Mouse (Mus musculus): Measurements from ENCODE around the gene Smarca2. TPM values are rescaled to one million over a fixed set of nuclear protein-coding genes. Genes with fewer than 3 reads are reported as not detected.
A peak's percentile ranks its signal among the peaks of the same experiment; 100 is the strongest.

Gene Smarca2
- polyA plus RNA-seq, 2 experiments, result 72.2 to 104 TPM

DNA sequence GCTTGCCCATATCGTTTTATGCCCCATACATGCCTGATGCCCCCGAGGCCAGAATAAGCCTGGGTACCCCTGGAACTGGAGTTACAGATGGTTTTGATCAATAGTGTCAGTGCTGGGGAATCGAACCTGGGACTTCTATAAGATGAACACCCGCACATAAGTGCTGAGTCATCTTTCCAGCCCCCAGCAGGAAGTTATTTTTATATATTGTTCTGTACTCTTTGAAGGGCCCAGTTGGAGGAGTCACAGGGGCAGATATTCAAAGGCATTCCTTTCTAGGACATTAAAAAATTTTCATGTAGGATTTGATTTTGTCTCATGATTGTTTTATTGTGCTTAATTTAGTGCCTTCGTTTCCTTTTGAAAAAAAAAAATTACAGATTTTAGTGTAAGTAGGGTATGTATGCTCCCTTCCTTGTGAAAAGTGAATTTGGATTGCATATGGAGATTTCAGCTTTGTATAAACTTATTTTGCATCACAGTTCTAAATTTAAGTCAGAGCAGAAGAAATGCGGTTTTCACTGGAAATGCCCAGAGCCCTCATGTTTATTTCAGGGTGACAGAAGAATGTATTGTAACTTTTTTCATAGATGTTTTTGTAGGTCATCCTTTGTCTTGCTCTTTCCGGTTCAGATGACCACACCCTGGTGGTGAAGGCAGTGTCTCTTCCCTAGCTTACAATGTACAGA is 45.9 kb downstream of the Smarca2 start:
- no peaks in the 10 kb centered on the region for H3K4me1 ChIP-seq (ENCODE audit: control insufficient read depth, insufficient read depth, low read length)
- H3K9me3 ChIP-seq (ENCODE audit: control insufficient read depth, low read length), result no peaks in the 10 kb centered on the region
- ATAC-seq (ENCODE audit: low FRiP score, low read depth) (no peak), DNase-seq (ENCODE audit: low spot score) (no peak)
- H3K27me3 ChIP-seq (ENCODE audit: control insufficient read depth, insufficient read depth, low read length), result no peaks in the 10 kb centered on the region
- peaks cover 76% of the 10 kb centered on the region for H3K36me3 ChIP-seq (ENCODE audit: control insufficient read depth, insufficient read depth, low read length)
- H3K9ac ChIP-seq (ENCODE audit: low read depth, low read length, severe bottlenecking), result no peak overlapping the region
- H3K4me3 ChIP-seq (replicated peaks; ENCODE audit: low read length), result no peak overlapping the region
- H3K4me2 ChIP-seq (replicated peaks; ENCODE audit: low read depth, low read length, severe bottlenecking), result no peak overlapping the region
- no peak for TF ChIP-seq POLR2A (IDR thresholded peaks at IDR 0.05; ENCODE audit: borderline replicate concordance, extremely low read depth, insufficient read depth, insufficient read length)
- 82% methylated on average over 7 of the region's 7 CpGs for WGBS
- H3K27ac ChIP-seq (replicated peaks; ENCODE audit: low read depth, low read length), result no peak overlapping the region

DNA sequence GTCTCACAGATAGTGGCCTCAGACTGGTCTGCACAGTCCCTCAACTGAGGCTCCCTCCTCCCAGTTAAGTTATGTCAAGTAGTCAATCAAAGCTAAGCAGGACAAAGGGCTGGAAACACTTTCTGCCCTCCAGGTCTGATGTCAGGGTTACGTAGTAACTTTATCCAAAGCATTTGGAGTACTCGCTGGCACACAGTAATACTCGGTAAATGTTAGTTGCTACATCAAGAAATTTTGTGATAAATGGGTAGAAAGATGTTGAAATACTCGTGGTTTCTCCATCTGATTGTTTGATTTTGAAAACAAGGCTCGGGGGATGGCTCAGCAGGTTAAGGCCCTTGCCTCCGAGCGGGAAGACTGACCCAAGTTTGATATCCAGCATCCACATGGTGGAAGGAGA is 53.5 kb downstream of the Smarca2 start:
- no peak for ATAC-seq (ENCODE audit: low FRiP score, low read depth)

DNA sequence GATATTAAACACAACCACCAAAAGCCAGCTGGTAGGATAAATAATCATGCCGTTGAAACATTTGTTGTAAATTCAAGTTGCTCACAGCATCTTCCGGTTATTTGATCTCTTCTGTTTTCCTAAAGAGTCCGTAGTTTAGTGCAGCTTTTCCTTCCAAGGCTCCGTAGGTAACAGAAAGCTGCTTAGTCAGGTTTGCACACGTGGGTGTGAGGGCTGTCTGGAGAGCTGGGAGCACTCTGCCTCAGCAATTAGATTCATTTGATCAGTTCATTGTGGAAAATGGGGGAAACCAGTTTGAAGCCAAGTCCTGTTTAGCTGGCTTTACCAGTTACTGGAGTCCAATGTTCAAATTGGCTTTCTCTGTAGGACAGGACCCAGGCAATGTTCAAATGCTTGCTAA is 55.1 kb downstream of the Smarca2 start:
- no peak for TF ChIP-seq POLR2A (IDR thresholded peaks at IDR 0.05; ENCODE audit: borderline replicate concordance, extremely low read depth, insufficient read depth, insufficient read length)
- Histone ChIP-seq H3K9ac (ENCODE audit: low read depth, low read length, severe bottlenecking) (no peak overlapping the region), H3K36me3 (ENCODE audit: control insufficient read depth, insufficient read depth, low read length) (peaks cover 45% of the 10 kb centered on the region), H3K27me3 (ENCODE audit: control insufficient read depth, insufficient read depth, low read length) (no peaks in the 10 kb centered on the region), H3K4me3 (replicated peaks; ENCODE audit: low read length) (no peak overlapping the region), H3K4me1 (ENCODE audit: control insufficient read depth, insufficient read depth, low read length) (no peaks in the 10 kb centered on the region), H3K27ac (replicated peaks; ENCODE audit: low read depth, low read length) (no peak overlapping the region), H3K9me3 (ENCODE audit: control insufficient read depth, low read length) (no peaks in the 10 kb centered on the region), H3K4me2 (replicated peaks; ENCODE audit: low read depth, low read length, severe bottlenecking) (no peak overlapping the region)
- peak; percentile 7 for DNase-seq (ENCODE audit: low spot score)
- 68% methylated on average over 5 of the region's 5 CpGs for WGBS
- ATAC-seq (ENCODE audit: low FRiP score, low read depth), result no peak

More for the DNA sequence above, 53.5 kb downstream of the Smarca2 start:
- 82% methylated on average over 7 of the region's 7 CpGs for WGBS
- Histone ChIP-seq H3K27me3 (ENCODE audit: control insufficient read depth, insufficient read depth, low read length) (no peaks in the 10 kb centered on the region), H3K36me3 (ENCODE audit: control insufficient read depth, insufficient read depth, low read length) (peaks cover 48% of the 10 kb centered on the region), H3K4me1 (ENCODE audit: control insufficient read depth, insufficient read depth, low read length) (no peaks in the 10 kb centered on the region), H3K27ac (replicated peaks; ENCODE audit: low read depth, low read length) (no peak overlapping the region), H3K4me2 (replicated peaks; ENCODE audit: low read depth, low read length, severe bottlenecking) (no peak overlapping the region), H3K9me3 (ENCODE audit: control insufficient read depth, low read length) (no peaks in the 10 kb centered on the region), H3K9ac (ENCODE audit: low read depth, low read length, severe bottlenecking) (no peak overlapping the region), H3K4me3 (replicated peaks; ENCODE audit: low read length) (no peak overlapping the region)
- DNase-seq (ENCODE audit: low spot score), result no peak
- TF ChIP-seq POLR2A (IDR thresholded peaks at IDR 0.05; ENCODE audit: borderline replicate concordance, extremely low read depth, insufficient read depth, insufficient read length), result no peak

DNA sequence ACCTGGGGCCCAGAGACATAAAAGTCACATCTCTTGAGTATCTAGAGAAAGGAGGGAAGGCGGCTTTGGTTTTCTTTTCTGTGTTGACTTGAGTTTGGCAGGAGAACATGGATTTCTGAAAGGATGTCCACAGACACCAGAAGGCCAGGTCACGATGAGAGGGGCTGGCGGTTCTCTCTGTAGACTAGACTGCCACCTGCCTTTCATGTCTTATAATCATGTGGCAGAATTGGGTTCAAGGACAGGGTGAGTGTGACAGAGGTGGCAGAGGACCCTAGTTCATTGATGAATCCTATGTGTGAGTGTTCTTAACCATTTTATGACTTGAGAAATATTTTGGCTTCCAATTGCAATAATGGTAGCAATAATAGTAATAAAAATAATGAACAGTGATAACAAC is 56.3 kb downstream of the Smarca2 start:
- peaks cover 37% of the 10 kb centered on the region for H3K36me3 ChIP-seq (ENCODE audit: control insufficient read depth, insufficient read depth, low read length)
- H3K4me1 ChIP-seq (ENCODE audit: control insufficient read depth, insufficient read depth, low read length), result no peaks in the 10 kb centered on the region
- DNase-seq (ENCODE audit: low spot score), result no peak
- no peaks in the 10 kb centered on the region for H3K9me3 ChIP-seq (ENCODE audit: control insufficient read depth, low read length)
- WGBS, result 83% methylated on average over 3 of the region's 3 CpGs
- H3K4me3 ChIP-seq (replicated peaks; ENCODE audit: low read length), result no peak overlapping the region
- H3K9ac ChIP-seq (ENCODE audit: low read depth, low read length, severe bottlenecking), result no peak overlapping the region
- no peak overlapping the region for H3K27ac ChIP-seq (replicated peaks; ENCODE audit: low read depth, low read length)
- TF ChIP-seq POLR2A (IDR thresholded peaks at IDR 0.05; ENCODE audit: borderline replicate concordance, extremely low read depth, insufficient read depth, insufficient read length), result no peak
- no peaks in the 10 kb centered on the region for H3K27me3 ChIP-seq (ENCODE audit: control insufficient read depth, insufficient read depth, low read length)
- no peak for ATAC-seq (ENCODE audit: low FRiP score, low read depth)
- H3K4me2 ChIP-seq (replicated peaks; ENCODE audit: low read depth, low read length, severe bottlenecking), result no peak overlapping the region

DNA sequence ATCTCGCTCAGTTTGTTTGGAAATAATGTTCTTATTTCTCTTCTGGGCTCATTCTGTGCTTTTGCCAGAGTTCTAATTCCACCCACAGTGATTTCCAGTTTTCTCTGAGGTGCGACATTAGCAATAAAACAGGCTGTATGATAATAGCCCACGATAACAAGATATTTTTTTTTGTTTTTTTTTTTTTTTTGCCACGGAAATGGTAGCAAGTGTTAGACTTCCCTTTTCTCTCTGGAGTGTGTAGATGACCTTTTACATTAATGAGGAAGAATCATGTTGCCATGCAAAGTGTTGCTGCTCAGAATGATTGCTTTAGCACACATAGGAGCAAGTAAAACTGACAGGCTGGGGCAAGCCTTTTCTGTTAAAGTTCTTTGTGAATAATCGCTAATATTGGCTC is 61.5 kb downstream of the Smarca2 start:
- no peaks in the 10 kb centered on the region for H3K9me3 ChIP-seq (ENCODE audit: control insufficient read depth, low read length)
- 83% methylated on average over 5 of the region's 5 CpGs for WGBS
- DNase-seq (ENCODE audit: low spot score), result no peak
- H3K4me2 ChIP-seq (replicated peaks; ENCODE audit: low read depth, low read length, severe bottlenecking), result no peak overlapping the region
- H3K27ac ChIP-seq (replicated peaks; ENCODE audit: low read depth, low read length), result no peak overlapping the region
- no peak overlapping the region for H3K4me3 ChIP-seq (replicated peaks; ENCODE audit: low read length)
- no peaks in the 10 kb centered on the region for H3K4me1 ChIP-seq (ENCODE audit: control insufficient read depth, insufficient read depth, low read length)
- no peak for ATAC-seq (ENCODE audit: low FRiP score, low read depth)
- H3K27me3 ChIP-seq (ENCODE audit: control insufficient read depth, insufficient read depth, low read length), result no peaks in the 10 kb centered on the region
- no peak overlapping the region for H3K9ac ChIP-seq (ENCODE audit: low read depth, low read length, severe bottlenecking)
- H3K36me3 ChIP-seq (ENCODE audit: control insufficient read depth, insufficient read depth, low read length), result peaks cover 43% of the 10 kb centered on the region
- no peak for TF ChIP-seq POLR2A (IDR thresholded peaks at IDR 0.05; ENCODE audit: borderline replicate concordance, extremely low read depth, insufficient read depth, insufficient read length)
